Mouse (Mus musculus) myocyte (in vitro differentiated cells): Measurements from ENCODE around the gene Eya4. TPM values are rescaled to one million over a fixed set of nuclear protein-coding genes. Genes with fewer than 3 reads are reported as not detected.

Experiments used
- H3K27me3 ChIP-seq: one replicate; pipeline ENCODE4 v1.6.1; 2011; ENCODE audit not compliant: control insufficient read depth, insufficient read depth, insufficient read length
- H3K36me3 ChIP-seq: one replicate; pipeline ENCODE4 v1.6.1; 2011; ENCODE audit not compliant: control insufficient read depth, insufficient read depth
- H3K4me2 ChIP-seq: one replicate; pipeline ENCODE4 v1.6.1; 2011; ENCODE audit warnings: low read depth, control low read depth
- H3K4me3 ChIP-seq: one replicate; pipeline ENCODE4 v1.5.1; 2011; ENCODE audit warnings: mild to moderate bottlenecking, control low read depth, moderate library complexity
- H3K79me2 ChIP-seq: one replicate; pipeline ENCODE4 v1.6.1; 2011; ENCODE audit not compliant: control insufficient read depth, insufficient read depth
- H3ac ChIP-seq: one replicate; pipeline ENCODE4 v1.6.1; 2011; ENCODE audit not compliant: control insufficient read depth, insufficient read length
- CEBPB ChIP-seq: IDR thresholded peaks from 2 replicates; pipeline ENCODE4 v1.6.1; 2011; ENCODE audit warnings: mild to moderate bottlenecking, moderate library complexity; ENCODE audit not compliant: poor library complexity, insufficient read depth, severe bottlenecking
- E2F4 ChIP-seq: IDR thresholded peaks from one replicate; pipeline ENCODE4 v1.6.1; 2011; ENCODE audit warnings: mild to moderate bottlenecking, control low read depth, moderate library complexity; ENCODE audit not compliant: insufficient read depth
- MAX ChIP-seq: IDR thresholded peaks from one replicate; pipeline ENCODE4 v1.6.1; 2011; ENCODE audit warnings: low read depth, mild to moderate bottlenecking, control low read depth
- MYOD1 ChIP-seq, 3 experiments: IDR thresholded peaks; one replicate each; pipeline ENCODE4 v1.6.1; 2011; ENCODE audit warnings: control low read depth in 2 of 3, low read depth in 2 of 3, mild to moderate bottlenecking in 2 of 3, moderate library complexity in 1 of 3; ENCODE audit not compliant: insufficient read length in 2 of 3, control insufficient read depth in 1 of 3
- MYOG ChIP-seq, 3 experiments: IDR thresholded peaks; one replicate each; pipeline ENCODE4 v1.6.1; 2011; ENCODE audit warnings: control low read depth in 2 of 3, low read depth in 2 of 3, mild to moderate bottlenecking in 2 of 3; ENCODE audit not compliant: insufficient read length in 2 of 3, control insufficient read depth in 1 of 3, insufficient read depth in 1 of 3
- POLR2A ChIP-seq: IDR thresholded peaks from one replicate; pipeline ENCODE4 v1.6.1; 2011; ENCODE audit warnings: low read depth, mild to moderate bottlenecking, control low read depth, moderate library complexity; ENCODE audit not compliant: insufficient read length
- POLR2AphosphoS2 ChIP-seq: IDR thresholded peaks from one replicate; pipeline ENCODE4 v1.6.1; 2011; ENCODE audit warnings: low read depth, control low read depth; ENCODE audit not compliant: insufficient read length
- REST ChIP-seq: IDR thresholded peaks from one replicate; pipeline ENCODE4 v1.6.1; 2011; ENCODE audit warnings: mild to moderate bottlenecking, control low read depth, moderate library complexity; ENCODE audit not compliant: insufficient read depth, insufficient read length
- SRF ChIP-seq: IDR thresholded peaks from one replicate; pipeline ENCODE4 v1.6.1; 2011; ENCODE audit warnings: low read depth; ENCODE audit not compliant: control insufficient read depth, insufficient read length
- TCF12 ChIP-seq: IDR thresholded peaks from one replicate; pipeline ENCODE4 v1.6.1; 2011; ENCODE audit warnings: mild to moderate bottlenecking, control low read depth; ENCODE audit not compliant: poor library complexity, insufficient read depth, severe bottlenecking
- TCF3 ChIP-seq: IDR thresholded peaks from one replicate; pipeline ENCODE4 v1.6.1; 2011; ENCODE audit warnings: low read depth, control low read depth; ENCODE audit not compliant: insufficient read length
- USF1 ChIP-seq: IDR thresholded peaks from one replicate; pipeline ENCODE4 v1.6.1; 2011; ENCODE audit warnings: low read depth, mild to moderate bottlenecking, control low read depth, moderate library complexity
- polyA plus RNA-seq: library from polyadenylated mRNA; unstranded; fragments of >200 nt; fragmentation: generic; extraction: Trizol; gene quantifications from one replicate; pipeline ENCODE4 v1.2.1, GENCODE M21; 2012; ENCODE audit warnings: missing spikeins

Gene Eya4
- polyA plus RNA-seq, 1 experiment: 8.8 TPM

DNA sequence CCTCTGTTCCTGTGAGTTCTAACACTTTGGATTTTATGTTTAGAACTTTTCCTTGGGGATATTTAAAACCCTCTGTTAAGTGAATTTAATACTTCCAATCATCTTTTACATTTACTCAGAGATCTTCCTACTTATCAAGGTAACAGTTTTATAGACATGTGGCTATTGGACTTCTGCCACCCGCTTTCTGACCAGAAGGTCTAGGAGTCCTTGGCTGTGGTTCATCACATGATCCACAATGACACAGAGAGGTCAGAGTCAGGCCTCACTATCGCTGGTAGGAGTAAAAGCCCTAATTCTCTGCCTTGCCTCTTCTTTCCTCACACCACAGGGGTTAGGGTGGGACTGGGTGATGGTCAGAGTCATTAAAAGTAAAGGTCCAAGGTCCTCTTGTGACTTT is 277.2 kb downstream of the Eya4 start:
- Histone ChIP-seq H3K79me2 (no peaks in the 10 kb centered on the region), H3K27me3 (no peaks in the 10 kb centered on the region), H3K36me3 (no peaks in the 10 kb centered on the region), H3ac (no peak overlapping the region), H3K4me3 (no peak overlapping the region), H3K4me2 (no peak overlapping the region)
- TF ChIP-seq TCF3 (no peak), SRF (no peak), POLR2AphosphoS2 (no peak), E2F4 (no peak), POLR2A (no peak), CEBPB (no peak), MYOG (IDR thresholded peaks at IDR 0.05; ENCODE audit: control insufficient read depth in 1 of 3, insufficient read depth in 1 of 3, insufficient read length in 2 of 3, low read depth in 2 of 3) (no peak), MAX (no peak), MYOD1 (IDR thresholded peaks at IDR 0.05; ENCODE audit: control insufficient read depth in 1 of 3, insufficient read length in 2 of 3, low read depth in 2 of 3) (no peak), USF1 (no peak), REST (no peak), TCF12 (no peak)

DNA sequence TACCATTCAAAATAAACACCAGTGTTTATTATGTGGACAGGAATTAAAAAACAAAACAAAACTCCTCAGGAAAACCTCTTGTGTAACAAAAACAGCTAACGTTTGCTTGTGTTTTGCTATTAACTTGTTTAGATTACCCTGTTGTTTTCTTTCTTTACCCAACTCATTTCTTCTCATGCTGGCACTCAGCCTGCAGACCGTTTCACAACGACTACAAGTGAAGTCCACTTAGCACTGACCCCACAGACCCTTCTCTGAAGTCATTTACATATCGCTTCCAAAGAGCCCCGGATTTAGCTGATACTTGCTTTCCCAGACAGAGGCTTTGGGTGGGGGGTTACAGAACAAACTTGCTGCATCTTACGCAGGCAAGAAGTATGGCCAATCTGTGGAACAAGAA is 286.9 kb downstream of the Eya4 start:
- H3K36me3 ChIP-seq: no peaks in the 10 kb centered on the region
- H3K4me2 ChIP-seq: no peak overlapping the region
- H3K4me3 ChIP-seq: no peak overlapping the region
- no peak overlapping the region for H3ac ChIP-seq
- H3K27me3 ChIP-seq: peaks cover 5% of the 10 kb centered on the region
- no peak for TF ChIP-seq CEBPB
- no peak for TF ChIP-seq POLR2A
- TF ChIP-seq MYOG (IDR thresholded peaks at IDR 0.05; ENCODE audit: control insufficient read depth in 1 of 3, insufficient read depth in 1 of 3, insufficient read length in 2 of 3, low read depth in 2 of 3): no peak
- TF ChIP-seq MYOD1 (IDR thresholded peaks at IDR 0.05; ENCODE audit: control insufficient read depth in 1 of 3, insufficient read length in 2 of 3, low read depth in 2 of 3): no peak
- TF ChIP-seq POLR2AphosphoS2: no peak
- TF ChIP-seq TCF12: no peak
- TF ChIP-seq REST: no peak
- TF ChIP-seq SRF: no peak
- no peak for TF ChIP-seq E2F4
- no peak for TF ChIP-seq MAX
- TF ChIP-seq TCF3: no peak
- TF ChIP-seq USF1: no peak
- no peaks in the 10 kb centered on the region for H3K79me2 ChIP-seq

DNA sequence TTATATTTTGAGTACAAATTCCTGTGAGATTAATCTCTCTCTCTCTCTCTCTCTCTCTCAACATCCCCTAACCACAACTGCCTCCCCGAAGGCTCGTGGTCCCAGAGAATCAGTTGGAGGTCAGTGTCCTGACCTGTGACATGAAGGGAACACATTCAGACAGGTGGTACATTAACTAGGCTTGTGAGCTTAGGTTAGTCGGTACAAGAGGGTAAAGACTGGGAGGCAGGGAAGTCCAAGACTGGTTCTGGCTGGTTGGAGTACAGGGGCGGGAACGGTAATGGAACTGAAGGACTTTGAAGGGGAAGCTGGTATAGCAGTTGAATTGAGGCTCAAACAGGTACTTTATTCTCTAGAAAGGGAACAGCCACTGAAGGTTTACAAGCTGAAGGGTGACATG is 287.9 kb downstream of the Eya4 start:
- H3K79me2 ChIP-seq: no peaks in the 10 kb centered on the region
- no peak overlapping the region for H3K4me2 ChIP-seq
- no peak overlapping the region for H3ac ChIP-seq
- TF ChIP-seq POLR2A (no peak), MAX (no peak), TCF3 (no peak), USF1 (no peak), TCF12 (no peak), MYOD1 (IDR thresholded peaks at IDR 0.05; ENCODE audit: control insufficient read depth in 1 of 3, insufficient read length in 2 of 3, low read depth in 2 of 3) (no peak), POLR2AphosphoS2 (no peak), MYOG (IDR thresholded peaks at IDR 0.05; ENCODE audit: control insufficient read depth in 1 of 3, insufficient read depth in 1 of 3, insufficient read length in 2 of 3, low read depth in 2 of 3) (no peak), E2F4 (no peak), REST (no peak)
- no peak overlapping the region for H3K4me3 ChIP-seq
- H3K36me3 ChIP-seq: no peaks in the 10 kb centered on the region
- H3K27me3 ChIP-seq: peaks cover 5% of the 10 kb centered on the region

DNA sequence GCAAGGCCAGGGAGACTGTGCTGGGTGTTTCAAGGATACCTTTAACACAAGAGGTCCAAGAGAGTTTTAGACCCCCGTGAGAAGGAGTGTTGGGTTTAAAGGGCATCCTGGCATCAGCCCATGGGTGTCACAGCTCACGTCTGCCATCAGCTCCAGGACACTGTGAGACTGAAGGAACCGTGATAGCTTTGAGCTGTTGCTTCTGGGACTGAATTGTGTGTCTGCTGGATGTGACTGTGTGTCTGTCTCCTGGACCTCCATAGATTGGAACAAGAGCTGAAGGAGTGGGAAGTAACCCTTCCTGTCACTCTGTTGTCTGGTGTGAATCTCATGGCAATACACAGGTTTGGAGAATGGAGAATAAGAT is 289.9 kb downstream of the Eya4 start:
- Histone ChIP-seq H3K27me3 (no peaks in the 10 kb centered on the region), H3K4me2 (no peak overlapping the region), H3K36me3 (no peaks in the 10 kb centered on the region), H3K4me3 (no peak overlapping the region), H3K79me2 (no peaks in the 10 kb centered on the region), H3ac (no peak overlapping the region)
- TF ChIP-seq MYOG (IDR thresholded peaks at IDR 0.05; ENCODE audit: control insufficient read depth in 1 of 3, insufficient read depth in 1 of 3, insufficient read length in 2 of 3, low read depth in 2 of 3) (no peak), TCF12 (no peak), TCF3 (no peak), REST (no peak), E2F4 (no peak), MYOD1 (IDR thresholded peaks at IDR 0.05; ENCODE audit: control insufficient read depth in 1 of 3, insufficient read length in 2 of 3, low read depth in 2 of 3) (no peak), USF1 (no peak), POLR2A (no peak), MAX (no peak), CEBPB (no peak), POLR2AphosphoS2 (no peak), SRF (no peak)

DNA sequence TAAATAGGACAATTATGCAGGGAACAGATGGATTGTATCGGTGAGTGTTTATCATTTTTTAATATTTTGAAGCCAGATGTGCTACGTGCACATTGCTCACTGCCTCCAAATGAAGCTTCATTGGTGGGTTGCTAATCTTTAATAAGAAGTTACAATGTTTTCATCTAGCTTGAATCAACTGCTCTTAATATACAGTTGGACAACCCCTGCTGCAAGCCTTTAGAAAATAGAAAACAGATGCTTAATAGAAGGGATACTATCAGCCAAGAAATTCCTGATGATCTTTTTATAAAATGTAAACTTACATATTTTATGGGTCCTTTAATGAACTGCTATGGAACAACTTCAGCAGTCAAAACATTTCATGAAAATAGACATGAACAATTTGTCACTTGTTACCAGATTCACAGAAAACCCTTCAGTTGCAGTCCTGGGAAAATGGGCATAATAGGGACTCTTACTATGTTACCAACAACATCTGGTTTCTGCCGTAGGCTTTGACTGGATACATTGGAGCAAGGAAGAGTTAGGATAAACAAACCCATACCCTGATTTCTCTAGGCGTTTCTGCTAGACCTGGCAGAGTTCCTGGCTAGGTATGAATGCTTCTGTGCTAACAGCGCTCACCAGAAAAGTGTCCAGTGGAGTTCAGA is 290.4 kb downstream of the Eya4 start:
- Histone ChIP-seq H3ac (no peak overlapping the region), H3K27me3 (no peaks in the 10 kb centered on the region), H3K4me3 (no peak overlapping the region), H3K4me2 (no peak overlapping the region), H3K79me2 (no peaks in the 10 kb centered on the region), H3K36me3 (no peaks in the 10 kb centered on the region)
- no peak for TF ChIP-seq MYOG (IDR thresholded peaks at IDR 0.05; ENCODE audit: control insufficient read depth in 1 of 3, insufficient read depth in 1 of 3, insufficient read length in 2 of 3, low read depth in 2 of 3)
- TF ChIP-seq POLR2AphosphoS2: no peak
- no peak for TF ChIP-seq MAX
- no peak for TF ChIP-seq USF1
- no peak for TF ChIP-seq E2F4
- no peak for TF ChIP-seq TCF3
- no peak for TF ChIP-seq MYOD1 (IDR thresholded peaks at IDR 0.05; ENCODE audit: control insufficient read depth in 1 of 3, insufficient read length in 2 of 3, low read depth in 2 of 3)
- no peak for TF ChIP-seq SRF
- no peak for TF ChIP-seq TCF12
- TF ChIP-seq CEBPB: no peak
- no peak for TF ChIP-seq REST
- TF ChIP-seq POLR2A: no peak
